Mouse (Mus musculus) gonadal fat pad, adult 2 months (tissue): ENCODE results near the gene Usp3. TPM values are rescaled to one million over a fixed set of nuclear protein-coding genes. Genes with fewer than 3 reads are reported as not detected.

Source experiments
- DNase-seq: peaks from one replicate; pipeline ENCODE4 v3.0.0-alpha.2; 2012; ENCODE audit warnings: low read depth
- polyA plus RNA-seq: library from polyadenylated mRNA; depleted of rRNA; stranded (reverse); fragments of >200 nt; gene quantifications from 2 replicates; pipeline ENCODE4 v1.2.3, GENCODE M21; 2012

Usp3 gene
- polyA plus RNA-seq, 1 experiment: 16.1 TPM

GRCm38 (mm10) chr9:66603907-66604306, 11.0 kb upstream of the Usp3 start:
- DNase-seq: no peak

DNA sequence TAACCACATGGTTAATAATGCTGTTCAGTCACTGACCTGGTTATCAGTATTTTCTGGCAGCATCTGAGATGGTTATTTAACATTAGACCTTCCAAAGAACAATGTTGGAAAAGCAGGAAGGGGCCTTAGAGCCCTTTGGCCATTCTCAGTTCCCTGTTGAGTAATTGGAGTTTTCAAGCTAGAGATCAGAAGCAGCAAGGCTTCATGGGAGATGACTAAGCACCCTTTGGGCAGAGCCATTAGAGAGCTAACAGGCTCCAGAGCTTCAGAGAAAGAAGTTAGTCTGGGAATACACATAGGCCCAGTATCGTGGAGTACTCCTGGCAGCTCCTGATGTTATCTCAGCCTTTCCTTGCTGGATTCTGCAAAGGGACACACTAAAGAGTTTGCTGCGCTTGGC, 8.1 kb upstream of the Usp3 start:
- DNase-seq: peak; percentile 81

DNA sequence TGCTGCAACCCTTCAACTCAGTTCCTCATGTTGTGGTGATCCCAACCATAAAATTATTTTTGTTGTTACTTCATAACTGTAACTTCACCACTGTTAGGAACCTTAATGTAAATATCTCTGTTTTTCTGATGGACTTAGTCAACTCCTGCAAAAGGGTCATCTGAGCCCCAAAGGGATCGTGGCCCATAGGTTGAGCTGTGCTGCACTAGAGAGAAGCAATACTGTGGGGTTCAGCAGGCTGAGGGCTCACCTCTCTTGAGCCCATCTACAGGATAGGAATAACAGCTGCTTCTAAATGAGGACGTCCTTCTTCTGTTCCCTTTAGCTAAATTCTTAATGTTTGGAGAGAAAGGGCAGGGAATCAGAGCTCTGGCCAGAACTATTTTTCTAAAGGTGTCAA, 7.6 kb upstream of the Usp3 start:
- DNase-seq: no peak

DNA sequence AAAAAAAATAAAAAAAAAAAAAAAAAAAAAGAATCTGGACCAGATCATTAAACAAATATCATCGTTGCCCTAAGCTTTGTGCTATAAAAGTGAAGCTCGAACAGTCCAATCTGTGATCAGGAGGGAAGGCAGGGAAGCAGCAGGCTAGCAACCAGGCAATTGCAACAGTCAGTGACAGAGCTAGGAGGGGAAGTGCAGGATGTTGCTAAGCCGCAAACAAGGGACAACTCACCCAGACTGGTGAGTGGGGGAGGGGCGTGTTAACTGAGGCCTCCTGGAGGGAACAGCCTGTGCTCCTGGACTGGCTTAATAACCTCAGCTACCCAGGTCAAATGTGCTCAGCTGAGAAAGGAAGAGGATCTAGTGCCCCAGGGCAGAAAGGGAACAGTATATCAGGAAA, 6.6 kb upstream of the Usp3 start:
- DNase-seq: peak; percentile 52

GRCm38 (mm10) chr9:66598636-66599035, 5.7 kb upstream of the Usp3 start:
- no peak for DNase-seq

- DNase-seq: no peak
Measured at GRCm38 (mm10) chr9:66597480-66598215, 4.7 kb upstream of the Usp3 start.

GRCm38 (mm10) chr9:66597076-66597475, 4.1 kb upstream of the Usp3 start:
- no peak for DNase-seq

- peak; percentile 77 for DNase-seq
Measured at GRCm38 (mm10) chr9:66595722-66596675, 3.1 kb upstream of the Usp3 start.

GRCm38 (mm10) chr9:66594061-66594460, 1.1 kb upstream of the Usp3 start:
- no peak for DNase-seq

DNA sequence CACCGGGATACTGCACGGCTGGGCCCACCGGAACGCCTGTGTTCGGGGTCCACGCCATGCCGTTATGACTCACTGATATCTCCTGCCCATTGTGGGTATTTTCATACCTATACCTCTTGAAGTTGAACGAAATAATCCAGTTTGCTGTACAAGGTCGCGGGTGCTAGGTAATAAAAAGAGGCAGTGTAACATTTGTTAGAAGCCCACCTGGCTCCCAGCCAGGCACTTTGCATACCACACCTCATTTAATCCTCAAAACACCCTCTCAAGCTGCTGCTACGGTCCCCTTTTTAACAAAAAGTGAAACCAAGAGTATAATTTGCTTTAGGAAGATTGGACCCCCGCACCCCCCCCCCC, 649 bp upstream of the Usp3 start:
- no peak for DNase-seq

DNA sequence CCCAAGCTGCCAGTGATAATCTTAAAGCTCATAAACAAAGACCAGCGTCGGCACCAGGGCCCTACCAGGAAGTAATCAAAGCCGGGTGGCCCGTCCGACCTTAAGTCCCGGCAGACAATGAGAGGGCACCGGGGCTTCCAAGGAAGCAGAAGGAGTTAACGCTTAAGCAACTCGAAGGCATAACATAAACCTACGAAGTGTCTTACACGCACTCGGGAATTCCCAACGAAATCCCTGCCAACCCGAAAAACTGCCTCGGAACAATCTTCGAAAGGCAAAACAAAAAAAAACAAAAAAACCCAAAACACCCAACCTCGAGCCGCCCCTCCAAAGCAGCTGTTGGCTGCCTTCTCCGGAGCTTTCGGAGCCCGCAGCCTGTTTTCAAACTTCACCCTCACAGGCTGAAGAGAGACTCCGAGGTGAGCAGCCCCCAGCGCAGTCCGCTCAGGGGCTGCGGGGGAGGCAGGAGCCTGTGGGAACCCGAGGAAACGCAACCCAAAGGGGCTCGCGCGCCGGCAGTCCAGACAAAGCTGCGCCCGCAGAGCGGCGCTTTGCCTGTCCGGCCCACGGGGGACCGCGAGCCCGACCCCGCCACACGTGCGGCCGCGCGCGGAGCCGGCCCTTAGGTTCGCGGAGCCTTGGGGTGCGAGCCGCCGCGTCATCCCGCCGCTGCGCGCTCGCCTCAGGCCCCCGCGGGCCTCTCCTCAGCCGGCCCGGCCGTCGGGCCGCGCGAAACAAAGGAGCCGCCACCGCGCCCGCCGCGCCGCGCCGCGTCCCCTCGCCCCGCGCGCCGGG, 894 bp downstream of the Usp3 start:
- DNase-seq: no peak

- no peak for DNase-seq
Measured at GRCm38 (mm10) chr9:66590051-66590450, 2.9 kb downstream of the Usp3 start.

DNA sequence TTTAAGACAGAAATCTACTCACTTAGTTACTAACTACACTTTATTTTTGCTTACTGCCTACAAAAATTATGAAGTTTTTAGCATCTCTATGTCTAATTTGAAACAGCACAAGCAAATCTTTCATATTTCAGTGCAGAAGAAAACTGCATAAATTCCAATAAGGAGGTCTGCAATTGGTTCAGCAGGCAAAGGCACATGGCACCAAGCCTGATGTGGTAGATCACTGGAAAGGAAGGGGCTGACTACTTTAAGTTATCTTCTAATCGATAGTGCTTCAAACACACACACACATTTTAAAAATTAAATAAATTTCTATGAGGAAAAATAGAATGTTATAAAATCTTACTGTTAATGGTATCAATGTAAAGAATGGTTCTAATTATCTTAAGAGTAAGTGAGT, 5.9 kb downstream of the Usp3 start:
- DNase-seq: no peak

DNA sequence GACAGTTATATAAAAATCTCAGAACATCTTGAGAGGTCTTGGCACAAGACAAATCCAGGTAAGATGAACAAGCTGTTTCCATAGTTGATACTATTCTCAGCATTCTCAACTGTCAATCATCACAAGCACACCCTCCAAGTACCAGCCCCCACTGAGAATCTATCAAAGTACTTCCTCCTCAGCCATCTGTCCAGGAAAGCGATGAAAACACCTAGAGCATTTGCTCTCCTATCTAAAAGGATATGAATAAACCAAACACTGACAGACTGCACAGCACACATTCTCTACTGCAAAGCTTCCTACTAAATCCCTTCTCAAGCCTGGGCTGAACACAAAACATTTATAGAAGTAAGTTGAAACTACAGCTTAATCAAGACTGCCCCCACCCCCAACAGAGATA, 6.4 kb downstream of the Usp3 start:
- DNase-seq: no peak

- DNase-seq: no peak
Measured at GRCm38 (mm10) chr9:66585191-66585590, 7.8 kb downstream of the Usp3 start.

GRCm38 (mm10) chr9:66584176-66584575, 8.8 kb downstream of the Usp3 start:
- no peak for DNase-seq

DNA sequence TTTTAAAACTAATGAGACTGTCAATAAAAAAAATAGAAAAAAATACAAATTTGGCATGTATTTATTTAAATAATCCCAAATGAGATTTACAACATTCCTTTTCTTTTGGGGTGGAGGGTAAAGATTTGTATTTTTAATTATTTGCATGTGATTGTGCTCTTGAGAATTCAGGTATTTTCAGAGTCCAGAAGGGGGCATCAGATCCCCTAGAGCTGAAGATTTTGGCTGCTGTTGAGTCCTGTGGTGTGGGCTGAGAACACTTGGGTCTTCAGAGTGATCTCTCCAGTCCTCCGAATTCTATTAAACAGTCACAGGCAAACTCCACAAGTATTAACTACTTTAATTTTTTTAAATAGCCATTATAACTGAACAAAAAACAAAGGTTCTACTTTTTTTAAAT, 9.7 kb downstream of the Usp3 start:
- no peak for DNase-seq

GRCm38 (mm10) chr9:66581694-66582093, 11.2 kb downstream of the Usp3 start:
- DNase-seq: no peak

GRCm38 (mm10) chr9:66580722-66581121, 12.2 kb downstream of the Usp3 start:
- DNase-seq: no peak

- no peak for DNase-seq
Measured at GRCm38 (mm10) chr9:66575878-66576238, 17.1 kb downstream of the Usp3 start.

DNA sequence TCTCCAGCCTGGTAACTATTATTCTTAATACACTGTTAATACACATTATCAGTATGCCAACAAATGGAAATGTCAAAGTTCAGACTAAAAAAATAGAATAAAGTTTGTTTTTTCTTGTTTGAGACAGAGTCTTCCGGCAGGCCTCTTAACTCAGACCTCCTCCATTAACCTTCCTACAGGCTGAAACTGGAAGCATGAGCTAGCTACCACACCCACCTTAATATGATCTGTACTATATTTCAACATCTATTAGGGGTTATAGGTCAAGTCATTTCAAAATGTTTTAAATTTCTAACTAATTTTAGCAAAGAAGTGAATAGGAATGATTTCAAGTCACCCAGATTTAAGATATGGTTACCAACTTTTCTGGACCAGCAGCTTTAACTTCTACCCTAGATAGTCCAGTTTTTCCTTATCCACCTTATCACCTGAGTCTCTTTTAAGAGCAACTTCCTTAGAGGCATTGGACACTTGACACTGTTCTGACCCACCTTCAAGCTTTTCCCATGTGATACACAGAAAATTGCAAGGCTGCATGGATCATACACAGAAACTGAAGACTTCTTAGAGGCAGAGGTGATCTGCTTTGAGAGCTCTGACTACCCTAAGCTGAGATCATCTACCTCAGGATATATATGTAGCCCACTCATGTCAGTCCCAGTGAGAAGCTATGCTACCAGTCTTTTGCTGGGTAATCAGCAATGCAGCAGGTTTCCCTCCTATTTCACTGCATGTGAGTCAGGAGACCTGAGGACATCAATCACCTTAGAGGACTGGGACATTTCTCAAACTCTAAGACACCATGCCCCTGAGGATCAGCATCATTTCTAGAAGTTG, 17.7 kb downstream of the Usp3 start:
- DNase-seq: no peak
